Mouse (Mus musculus) frontal cortex, postnatal 10 days (tissue): Measurements from ENCODE around the gene Zfp827.

Experiments used
- DNase-seq, 2 experiments: peaks; one replicate each; pipeline ENCODE4 v3.0.0; 2022; ENCODE audit warnings: low spot score in 2 of 2, mixed read lengths in 1 of 2

Zfp827 gene

GRCm38 (mm10) chr8:79065924-79066323, 37.7 kb downstream of the Zfp827 start:
- DNase-seq = no peak

GRCm38 (mm10) chr8:79067812-79068630, 39.8 kb downstream of the Zfp827 start:
- DNase-seq = no peak

GRCm38 (mm10) chr8:79073311-79073710, 45.1 kb downstream of the Zfp827 start:
- DNase-seq = no peak

GRCm38 (mm10) chr8:79074986-79075385, 46.7 kb downstream of the Zfp827 start:
- no peak for DNase-seq

- no peak for DNase-seq
These were observed 49.0 kb downstream of the Zfp827 start for GRCm38 (mm10) chr8:79077256-79077655.

GRCm38 (mm10) chr8:79078556-79079195, 50.4 kb downstream of the Zfp827 start:
- DNase-seq = no peak

- no peak for DNase-seq
These were observed 50.9 kb downstream of the Zfp827 start for GRCm38 (mm10) chr8:79079196-79079561.

- DNase-seq = no peak
These were observed 52.0 kb downstream of the Zfp827 start for GRCm38 (mm10) chr8:79080096-79080739.

GRCm38 (mm10) chr8:79081333-79081732, 53.1 kb downstream of the Zfp827 start:
- DNase-seq = no peak

- DNase-seq = peak in 1 of 2 experiments; percentile 52
These were observed 53.7 kb downstream of the Zfp827 start for GRCm38 (mm10) chr8:79081955-79082354.

- DNase-seq = no peak
These were observed 55.5 kb downstream of the Zfp827 start for GRCm38 (mm10) chr8:79083461-79084358.

- no peak for DNase-seq
These were observed 56.2 kb downstream of the Zfp827 start for GRCm38 (mm10) chr8:79084359-79084820.

- DNase-seq = no peak
These were observed 66.2 kb downstream of the Zfp827 start for GRCm38 (mm10) chr8:79094422-79094821.

GRCm38 (mm10) chr8:79095162-79095561, 66.9 kb downstream of the Zfp827 start:
- no peak for DNase-seq

GRCm38 (mm10) chr8:79096970-79097369, 68.7 kb downstream of the Zfp827 start:
- no peak for DNase-seq

- no peak for DNase-seq
These were observed 74.5 kb downstream of the Zfp827 start for GRCm38 (mm10) chr8:79102707-79103106.

GRCm38 (mm10) chr8:79103185-79103878, 75.1 kb downstream of the Zfp827 start:
- no peak for DNase-seq

- no peak for DNase-seq
These were observed 75.8 kb downstream of the Zfp827 start for GRCm38 (mm10) chr8:79103923-79104580.

- DNase-seq = no peak
These were observed 76.4 kb downstream of the Zfp827 start for GRCm38 (mm10) chr8:79104634-79105033.

GRCm38 (mm10) chr8:79105186-79105585, 76.9 kb downstream of the Zfp827 start:
- DNase-seq = no peak
